Mouse (Mus musculus) heart, embryonic 15.5 days (tissue): ENCODE data around the gene Ccnb3. TPM values are rescaled to one million over a fixed set of nuclear protein-coding genes. Genes with fewer than 3 reads are reported as not detected.
A peak's percentile ranks its signal among the peaks of the same experiment; 100 is the strongest.
"Not testable (repeated sequence)": the region's sequence is repeated elsewhere in the genome, so short reads cannot be mapped to it uniquely, and the experiment has no call there.

Experiments used
- ATAC-seq: fragments of 200-750 bp; cut with Nextera tagmentation; replicated peaks from 2 replicates; pipeline ENCODE4 v1.8.0; 2017; ENCODE audit warnings: low read depth, moderate TSS enrichment; ENCODE audit not compliant: insufficient number of reproducible peaks, insufficient read depth, low FRiP score
- H3K27ac ChIP-seq: fragments of 300-500 bp; sonication (generic); 2 replicates; pipeline ENCODE4 v1.5.1; 2015; ENCODE audit warnings: mild to moderate bottlenecking, inconsistent platforms
- H3K27me3 ChIP-seq: fragments of 300-500 bp; sonication (generic); 2 replicates; pipeline ENCODE4 v1.6.1; 2015; ENCODE audit warnings: inconsistent platforms
- H3K36me3 ChIP-seq: fragments of 300-500 bp; sonication (generic); 2 replicates; pipeline ENCODE4 v1.6.1; 2015; ENCODE audit warnings: mild to moderate bottlenecking, inconsistent platforms
- H3K4me1 ChIP-seq: fragments of 300-500 bp; sonication (generic); replicated peaks from 2 replicates; pipeline ENCODE4 v1.6.1; 2015; ENCODE audit warnings: inconsistent platforms
- H3K4me2 ChIP-seq: fragments of 300-500 bp; sonication (generic); 2 replicates; pipeline ENCODE4 v1.6.1; 2015; ENCODE audit warnings: inconsistent platforms, mild to moderate bottlenecking, moderate library complexity
- H3K4me3 ChIP-seq: fragments of 300-500 bp; sonication (generic); 2 replicates; pipeline ENCODE4 v1.5.1; 2015; ENCODE audit warnings: mild to moderate bottlenecking, inconsistent platforms
- H3K9ac ChIP-seq: fragments of 300-500 bp; sonication (generic); 2 replicates; pipeline ENCODE4 v1.6.1; 2015; ENCODE audit warnings: mild to moderate bottlenecking, inconsistent platforms
- H3K9me3 ChIP-seq: fragments of 300-500 bp; sonication (generic); replicated peaks from 2 replicates; pipeline ENCODE4 v1.6.1; 2016; ENCODE audit warnings: inconsistent platforms
- WGBS: fragments of 180-500 bp; shearing (Covaris S2); methylation state at CpG from one replicate; pipeline ENCODE4 v1.1.7; 2015; ENCODE audit warnings: mixed read lengths; 5-methylcytosine and 5-hydroxymethylcytosine counted together
- polyA plus RNA-seq: library from polyadenylated mRNA; unstranded; fragments of >200 nt; fragmentation: Nextera tagmentation; extraction: Ambion mirVana; gene quantifications from 2 replicates; pipeline ENCODE4 v1.2.1, GENCODE M21; 2015

Ccnb3 gene
- 0.16 and 0.22 TPM in 2 replicates for polyA plus RNA-seq

GRCm38 (mm10) chrX:7041519-7041918 lies at the start of gene Ccnb3:
TSS of gene Ccnb3 (minus strand) at chrX:7041619.
- no peak for ATAC-seq
- Histone ChIP-seq H3K9me3 (no peaks in the 10 kb centered on the region), H3K36me3 (no peaks in the 10 kb centered on the region), H3K4me2 (no peak within 1 kb of the TSS), H3K4me3 (no peak within 1 kb of the TSS), H3K9ac (no peak within 1 kb of the TSS), H3K4me1 (no peaks in the 10 kb centered on the region), H3K27ac (no peak within 1 kb of the TSS), H3K27me3 (no peaks in the 10 kb centered on the region)
- WGBS, result 95% methylated on average over 19 of the region's 19 CpGs

GRCm38 (mm10) chrX:7090323-7090722 lies 48.9 kb upstream of the Ccnb3 start:
- H3K4me1 ChIP-seq, result no peaks in the 10 kb centered on the region
- H3K9ac ChIP-seq, result no peak overlapping the region
- peak overlapping the region; percentile 73 for H3K27ac ChIP-seq
- 0 out of 2 replicates have a peak overlapping the region, but pooled peaks have one; percentile 25 for H3K4me2 ChIP-seq
- H3K27me3 ChIP-seq, result no peaks in the 10 kb centered on the region
- no peaks in the 10 kb centered on the region for H3K36me3 ChIP-seq
- no peak for ATAC-seq
- no peak overlapping the region for H3K4me3 ChIP-seq
- no peaks in the 10 kb centered on the region for H3K9me3 ChIP-seq

GRCm38 (mm10) chrX:7085878-7086277 lies 44.5 kb upstream of the Ccnb3 start:
- Histone ChIP-seq H3K4me3 (no peak overlapping the region), H3K4me1 (no peaks in the 10 kb centered on the region), H3K9me3 (no peaks in the 10 kb centered on the region), H3K4me2 (no peak overlapping the region), H3K9ac (no peak overlapping the region), H3K36me3 (no peaks in the 10 kb centered on the region), H3K27me3 (no peaks in the 10 kb centered on the region), H3K27ac (no peak overlapping the region)
- WGBS, result 74% methylated on average over 1 of the region's 1 CpGs
- ATAC-seq, result no peak

GRCm38 (mm10) chrX:7079820-7080429 lies 38.5 kb upstream of the Ccnb3 start:
- no peaks in the 10 kb centered on the region for H3K27me3 ChIP-seq
- no peaks in the 10 kb centered on the region for H3K9me3 ChIP-seq
- H3K9ac ChIP-seq, result no peak overlapping the region
- no peaks in the 10 kb centered on the region for H3K36me3 ChIP-seq
- peak; percentile 58; the same call in 1 of the 2 replicates for ATAC-seq
- no peaks in the 10 kb centered on the region for H3K4me1 ChIP-seq
- H3K4me3 ChIP-seq, result no peak overlapping the region
- H3K27ac ChIP-seq, result peak overlapping the region; percentile 66
- no peak overlapping the region for H3K4me2 ChIP-seq
- WGBS, result 29% methylated on average over 6 of the region's 6 CpGs

- WGBS, result 56% methylated on average over 2 of the region's 2 CpGs
- no peaks in the 10 kb centered on the region for H3K4me1 ChIP-seq
- H3K4me2 ChIP-seq, result no peak overlapping the region
Measured at GRCm38 (mm10) chrX:7068002-7068401, 26.6 kb upstream of the Ccnb3 start.

GRCm38 (mm10) chrX:7067219-7067618 lies 25.8 kb upstream of the Ccnb3 start, which contains the start of gene Akap4:
TSS of gene Akap4 (plus strand) at chrX:7067519.
- no peak for ATAC-seq
- Histone ChIP-seq H3K9ac (no peak within 1 kb of the TSS), H3K27ac (no peak within 1 kb of the TSS), H3K4me3 (no peak within 1 kb of the TSS), H3K4me1 (no peaks in the 10 kb centered on the region), H3K4me2 (no peak within 1 kb of the TSS), H3K27me3 (no peaks in the 10 kb centered on the region), H3K9me3 (no peaks in the 10 kb centered on the region), H3K36me3 (no peaks in the 10 kb centered on the region)
- WGBS, result 90% methylated on average over 1 of the region's 1 CpGs

More at GRCm38 (mm10) chrX:7068002-7068401, 26.6 kb upstream of the Ccnb3 start:
- no peaks in the 10 kb centered on the region for H3K27me3 ChIP-seq
- no peak for ATAC-seq
- H3K9me3 ChIP-seq, result no peaks in the 10 kb centered on the region
- no peak overlapping the region for H3K4me3 ChIP-seq
- H3K27ac ChIP-seq, result no peak overlapping the region
- H3K9ac ChIP-seq, result no peak overlapping the region
- no peaks in the 10 kb centered on the region for H3K36me3 ChIP-seq

GRCm38 (mm10) chrX:7064109-7064508 lies 22.7 kb upstream of the Ccnb3 start:
- H3K4me1 ChIP-seq, result no peaks in the 10 kb centered on the region
- H3K4me3 ChIP-seq, result no peak overlapping the region
- H3K27ac ChIP-seq, result no peak overlapping the region
- ATAC-seq, result no peak
- H3K9ac ChIP-seq, result no peak overlapping the region
- no peaks in the 10 kb centered on the region for H3K27me3 ChIP-seq
- no peaks in the 10 kb centered on the region for H3K36me3 ChIP-seq
- H3K4me2 ChIP-seq, result no peak overlapping the region
- no peaks in the 10 kb centered on the region for H3K9me3 ChIP-seq

- no peak overlapping the region for H3K4me2 ChIP-seq
- H3K9me3 ChIP-seq, result no peaks in the 10 kb centered on the region
- no peak overlapping the region for H3K27ac ChIP-seq
- H3K36me3 ChIP-seq, result no peaks in the 10 kb centered on the region
- ATAC-seq, result no peak
- no peaks in the 10 kb centered on the region for H3K27me3 ChIP-seq
- H3K9ac ChIP-seq, result no peak overlapping the region
- no peak overlapping the region for H3K4me3 ChIP-seq
- no peaks in the 10 kb centered on the region for H3K4me1 ChIP-seq
- WGBS, result 57% methylated on average over 2 of the region's 2 CpGs
Measured at GRCm38 (mm10) chrX:7057634-7058033, 16.2 kb upstream of the Ccnb3 start.

- H3K4me1 ChIP-seq, result no peaks in the 10 kb centered on the region
- no peaks in the 10 kb centered on the region for H3K27me3 ChIP-seq
- no peaks in the 10 kb centered on the region for H3K9me3 ChIP-seq
- ATAC-seq, result no peak
- no peak overlapping the region for H3K4me2 ChIP-seq
- H3K4me3 ChIP-seq, result no peak overlapping the region
- H3K36me3 ChIP-seq, result no peaks in the 10 kb centered on the region
- H3K27ac ChIP-seq, result no peak overlapping the region
- no peak overlapping the region for H3K9ac ChIP-seq
Measured at GRCm38 (mm10) chrX:7057056-7057455, 15.6 kb upstream of the Ccnb3 start.

- H3K4me2 ChIP-seq, H3K9ac ChIP-seq, H3K4me1 ChIP-seq, H3K9me3 ChIP-seq, H3K27ac ChIP-seq, H3K36me3 ChIP-seq, H3K27me3 ChIP-seq, ATAC-seq, H3K4me3 ChIP-seq: not testable (repeated sequence)
- WGBS, result 65% methylated on average over 3 of the region's 4 CpGs
Measured at GRCm38 (mm10) chrX:6983916-6984315, 57.5 kb downstream of the Ccnb3 start.

- ATAC-seq, result no peak
- H3K9ac ChIP-seq, result no peak overlapping the region
- H3K4me2 ChIP-seq, result no peak overlapping the region
- H3K27ac ChIP-seq, result no peak overlapping the region
- H3K9me3 ChIP-seq, result no peaks in the 10 kb centered on the region
- H3K27me3 ChIP-seq, result no peaks in the 10 kb centered on the region
- 50% methylated on average over 1 of the region's 1 CpGs for WGBS
- H3K4me1 ChIP-seq, result no peaks in the 10 kb centered on the region
- H3K36me3 ChIP-seq, result no peaks in the 10 kb centered on the region
- H3K4me3 ChIP-seq, result no peak overlapping the region
Measured at GRCm38 (mm10) chrX:6971956-6972355, 69.5 kb downstream of the Ccnb3 start.

GRCm38 (mm10) chrX:6968598-6968997 lies 72.8 kb downstream of the Ccnb3 start:
- Histone ChIP-seq H3K9ac (no peak overlapping the region), H3K4me2 (no peak overlapping the region), H3K27ac (no peak overlapping the region), H3K9me3 (no peaks in the 10 kb centered on the region), H3K4me3 (no peak overlapping the region), H3K4me1 (no peaks in the 10 kb centered on the region), H3K27me3 (no peaks in the 10 kb centered on the region), H3K36me3 (no peaks in the 10 kb centered on the region)
- WGBS, result 69% methylated on average over 3 of the region's 3 CpGs
- ATAC-seq, result no peak
